Mouse (Mus musculus) frontal cortex, adult 2 months (tissue): ENCODE measurements at regions not wholly inside any gene's neighbourhood (a gene's known extent, or its start where the extent isn't known, plus 50 kb on each side); places are given as distances from the start of the nearest gene placed in this dataset.

Experiments
- DNase-seq, 2 experiments: peaks; one replicate each; pipeline ENCODE4 v3.0.0; 2022; ENCODE audit warnings: low spot score in 1 of 2; ENCODE audit errors: extremely low spot score in 1 of 2

- DNase-seq = no peak
Observed at GRCm38 (mm10) chr17:47095191-47095590, 84.8 kb upstream of the Ubr2 start.

DNA sequence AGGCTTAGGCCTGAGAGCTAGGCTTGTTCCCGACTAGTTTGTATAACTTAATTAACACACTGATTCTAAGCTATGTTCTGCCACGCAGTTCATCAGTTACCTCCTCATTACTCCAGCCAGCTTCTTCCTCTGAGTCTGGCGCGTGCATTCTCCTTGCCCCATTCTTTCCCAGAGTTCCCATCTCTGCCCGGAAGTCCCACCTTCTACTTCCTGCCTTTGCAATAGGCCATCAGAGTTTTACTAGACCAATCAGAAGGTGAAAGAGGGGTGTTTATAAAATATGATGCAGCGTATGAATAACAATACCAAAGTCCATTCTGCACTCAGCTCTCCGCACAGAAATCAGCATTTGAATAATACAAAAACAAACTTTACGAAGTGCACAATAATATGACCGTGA, 81.7 kb upstream of the Ubr2 start:
- no peak for DNase-seq

DNA sequence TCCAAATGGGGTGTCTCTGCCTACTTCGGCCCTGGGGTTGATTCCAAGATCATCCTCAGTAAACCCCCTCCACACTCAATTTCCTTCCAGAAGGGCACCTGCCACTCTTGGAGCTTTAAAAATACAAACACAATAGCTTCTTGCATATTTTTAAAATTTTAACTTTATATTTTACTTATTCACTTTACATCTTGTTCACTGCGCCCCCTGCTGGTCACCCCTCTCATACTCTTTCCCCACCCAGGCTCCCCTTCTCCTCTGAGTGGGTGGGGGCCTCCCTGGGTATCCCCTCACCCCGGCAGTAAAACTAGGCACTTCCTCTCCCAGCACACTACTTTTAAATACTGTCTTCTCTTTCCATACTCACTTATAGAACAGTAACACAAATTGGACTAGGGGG, 79.4 kb upstream of the Ubr2 start:
- no peak for DNase-seq

DNA sequence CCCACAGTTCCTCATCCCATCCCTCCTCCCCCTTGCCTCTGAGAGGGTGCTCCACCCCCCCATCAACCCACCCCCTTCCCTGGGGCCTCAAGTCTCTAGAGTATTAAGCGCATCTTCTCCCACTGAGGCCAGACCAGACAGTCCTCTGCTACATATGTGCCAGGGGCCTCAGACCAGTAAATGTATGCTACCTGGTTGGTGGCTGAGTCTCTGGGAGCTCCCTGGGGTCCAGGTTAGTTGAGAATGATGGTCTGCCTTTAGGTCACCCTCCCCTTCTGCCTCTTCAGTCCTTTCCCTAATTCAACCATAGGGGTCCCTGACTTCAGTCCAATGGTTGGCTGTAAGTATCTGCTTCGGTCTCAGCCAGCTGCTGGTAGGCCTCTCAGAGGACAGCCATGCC, 58.9 kb upstream of the Ubr2 start:
- DNase-seq = no peak

- no peak for DNase-seq
Observed at GRCm38 (mm10) chr17:47065307-47065901, 55.0 kb upstream of the Ubr2 start.

GRCm38 (mm10) chr17:47064592-47065306, 54.4 kb upstream of the Ubr2 start:
- DNase-seq = no peak

- no peak for DNase-seq
Observed at GRCm38 (mm10) chr17:47064006-47064405, 53.6 kb upstream of the Ubr2 start.

GRCm38 (mm10) chr17:47061031-47061620, 50.8 kb upstream of the Ubr2 start:
- DNase-seq = no peak
